Comparison of ENCODE assay signal across 19 mouse cellular contexts in genomic region chr1:121278370-121278769, GRCm38 (mm10). TPM values are rescaled to one million over a fixed set of nuclear protein-coding genes. Genes with fewer than 3 reads are reported as not detected.
A peak's percentile ranks its signal among the peaks of the same experiment; 100 is the strongest.
DNase-seq lines count a peak whose midpoint lies in the region; ATAC-seq and TF ChIP-seq lines count a peak whose summit lies in the region.
"Had no signal": no experiment of that assay in that cellular context is flagged by ENCODE, and none has a peak within 500 bp of the region (broad histone marks: within the 10 kb centered on the region; RNA-seq: fewer than 3 reads in every experiment).

No protein-coding gene starts in this region.

- TF ChIP-seq CTCF in hindbrain, postnatal 0 days (IDR thresholded peaks at IDR 0.05; ENCODE audit: low read depth): no peak
- TF ChIP-seq CTCF in CH12.LX (conservative IDR thresholded peaks at IDR 0.05 in 1 of 2, IDR thresholded peaks at IDR 0.05 in 1 of 2; ENCODE audit: low read depth in 2 of 2, low read length in 2 of 2): no peak

- TF ChIP-seq EP300 in CH12.LX (IDR thresholded peaks at IDR 0.05; ENCODE audit: low read length): no peak

- H3K9ac ChIP-seq in forebrain, embryonic 16.5 days (replicated peaks; ENCODE audit: low read depth, low read length): no peak overlapping the region
- H3K9ac ChIP-seq in forebrain, embryonic 12.5 days: no peak overlapping the region
- no peak overlapping the region for H3K9ac ChIP-seq in hindbrain, postnatal 0 days (replicated peaks; ENCODE audit: low read length)
- H3K9ac ChIP-seq in hindbrain, embryonic 13.5 days: no peak overlapping the region
- no peak overlapping the region for H3K9ac ChIP-seq in CH12.LX (ENCODE audit: insufficient read depth, low read depth)
- H3K9ac ChIP-seq: embryonic facial prominence, embryonic 15.5 days; heart, embryonic 15.5 days; hindbrain, embryonic 15.5 days had no signal

- TF ChIP-seq POLR2A in CH12.LX (IDR thresholded peaks at IDR 0.05; ENCODE audit: low read depth, low read length): no peak

- DNase-seq in hindbrain, postnatal 0 days (ENCODE audit: low spot score): peak; percentile 26
- no peak for DNase-seq in CH12.LX (ENCODE audit: extremely low read depth)
- peak; percentile 14 for DNase-seq in brain, embryonic 18.5 days (ENCODE audit: low read depth, low spot score)
- DNase-seq: adrenal gland, adult 2 months; adrenal gland, postnatal 25 days; cerebellum, adult 11 months; cerebellum, adult 8-10 months; cerebellum, postnatal 14 days; embryo, embryonic 11 days; gastrocnemius, postnatal 36 days; heart, postnatal 14 days; kidney, adult 11 months had no signal

- no peak overlapping the region for H3K4me3 ChIP-seq in forebrain, embryonic 16.5 days (replicated peaks; ENCODE audit: low read length)
- no peak overlapping the region for H3K4me3 ChIP-seq in forebrain, embryonic 12.5 days (replicated peaks)
- H3K4me3 ChIP-seq in hindbrain, postnatal 0 days (ENCODE audit: low read length): no peak overlapping the region
- H3K4me3 ChIP-seq in hindbrain, embryonic 13.5 days: no peak overlapping the region
- no peak overlapping the region for H3K4me3 ChIP-seq in CH12.LX (replicated peaks in 1 of 3; ENCODE audit: low read depth in 2 of 3, low read length in 2 of 3, poor library complexity in 1 of 3)
- H3K4me3 ChIP-seq: embryonic facial prominence, embryonic 15.5 days; erythroblast, embryonic 14.5 days; heart, embryonic 15.5 days; hindbrain, embryonic 15.5 days had no signal

- no peaks in the 10 kb centered on the region for H3K4me1 ChIP-seq in forebrain, embryonic 16.5 days (replicated peaks; ENCODE audit: control insufficient read depth, insufficient read depth, low read length)
- no peaks in the 10 kb centered on the region for H3K4me1 ChIP-seq in forebrain, embryonic 12.5 days
- H3K4me1 ChIP-seq in hindbrain, postnatal 0 days (ENCODE audit: insufficient read depth, low read length): no peaks in the 10 kb centered on the region
- no peaks in the 10 kb centered on the region; the same call in 1 of the 2 replicates for H3K4me1 ChIP-seq in hindbrain, embryonic 13.5 days (replicated peaks)
- H3K4me1 ChIP-seq in CH12.LX (ENCODE audit: control insufficient read depth in 1 of 2, insufficient read depth in 2 of 2): peaks cover 35 to 66% of the 10 kb centered on the region in 2 experiments
- H3K4me1 ChIP-seq: embryonic facial prominence, embryonic 15.5 days; heart, embryonic 15.5 days had no signal

- in situ Hi-C loops in CH12.LX (cut with MboI; ENCODE audit: low pct_ligation_motif_present, low pct_unique_long_range_greater_than_20kb, low sequenced_read_pairs): no loop called here

- 77% methylated on average over 3 of the region's 3 CpGs for WGBS in forebrain, embryonic 16.5 days
- 72% methylated on average over 3 of the region's 3 CpGs for WGBS in forebrain, embryonic 12.5 days
- WGBS in hindbrain, postnatal 0 days: 65% methylated on average over 3 of the region's 3 CpGs
- 79% methylated on average over 3 of the region's 3 CpGs for WGBS in hindbrain, embryonic 13.5 days

- H3K79me2 ChIP-seq in CH12.LX (replicated peaks; ENCODE audit: control insufficient read depth, extremely low read depth, insufficient read depth, poor library complexity, severe bottlenecking): no peaks in the 10 kb centered on the region

- H3K36me3 ChIP-seq in forebrain, embryonic 16.5 days (ENCODE audit: control insufficient read depth, insufficient read depth): no peaks in the 10 kb centered on the region
- no peaks in the 10 kb centered on the region for H3K36me3 ChIP-seq in forebrain, embryonic 12.5 days (replicated peaks)
- no peaks in the 10 kb centered on the region for H3K36me3 ChIP-seq in hindbrain, postnatal 0 days (ENCODE audit: insufficient read depth, low read length)
- no peaks in the 10 kb centered on the region for H3K36me3 ChIP-seq in hindbrain, embryonic 13.5 days
- H3K36me3 ChIP-seq in CH12.LX (replicated peaks in 1 of 2; ENCODE audit: control insufficient read depth in 1 of 2, insufficient read depth in 1 of 2, low read length in 1 of 2): no peaks in the 10 kb centered on the region
- H3K36me3 ChIP-seq: embryonic facial prominence, embryonic 15.5 days; heart, embryonic 15.5 days; hindbrain, embryonic 15.5 days had no signal

- dilution Hi-C loops in CH12.LX (cut with MboI; ENCODE audit: extremely low pct_ligation_motif_present, extremely low pct_unique_long_range_greater_than_20kb, low sequenced_read_pairs): no loop called here

- no peak for TF ChIP-seq RAD21 in CH12.LX (IDR thresholded peaks at IDR 0.05; ENCODE audit: low read depth, low read length)

- H3K4me2 ChIP-seq in forebrain, embryonic 16.5 days (ENCODE audit: low read length): no peak overlapping the region
- no peak overlapping the region for H3K4me2 ChIP-seq in forebrain, embryonic 12.5 days
- no peak overlapping the region for H3K4me2 ChIP-seq in hindbrain, postnatal 0 days (ENCODE audit: low read depth, low read length)
- H3K4me2 ChIP-seq in hindbrain, embryonic 13.5 days: no peak overlapping the region
- H3K4me2 ChIP-seq in CH12.LX (ENCODE audit: insufficient read depth, low read depth, poor library complexity, severe bottlenecking): no peak overlapping the region
- H3K4me2 ChIP-seq: embryonic facial prominence, embryonic 15.5 days; heart, embryonic 15.5 days; hindbrain, embryonic 15.5 days had no signal

- peak; percentile 65; the same call in 1 of the 2 replicates for ATAC-seq in forebrain, embryonic 16.5 days
- ATAC-seq in forebrain, embryonic 12.5 days (ENCODE audit: low FRiP score): no peak
- ATAC-seq in hindbrain, postnatal 0 days: peak; percentile 51; the same call in 1 of the 2 replicates
- no peak for ATAC-seq in hindbrain, embryonic 13.5 days (ENCODE audit: low FRiP score)

- H3K27me3 ChIP-seq in forebrain, embryonic 16.5 days (replicated peaks; ENCODE audit: control insufficient read depth, insufficient read depth, low read length): no peaks in the 10 kb centered on the region
- no peaks in the 10 kb centered on the region for H3K27me3 ChIP-seq in forebrain, embryonic 12.5 days
- no peaks in the 10 kb centered on the region for H3K27me3 ChIP-seq in hindbrain, postnatal 0 days (ENCODE audit: insufficient read depth, low read length)
- H3K27me3 ChIP-seq in hindbrain, embryonic 13.5 days: no peaks in the 10 kb centered on the region
- no peaks in the 10 kb centered on the region for H3K27me3 ChIP-seq in CH12.LX (replicated peaks)
- H3K27me3 ChIP-seq: embryonic facial prominence, embryonic 15.5 days; heart, embryonic 15.5 days; hindbrain, embryonic 15.5 days had no signal

- no peak overlapping the region for H3K27ac ChIP-seq in forebrain, embryonic 16.5 days (ENCODE audit: low read length)
- no peak overlapping the region for H3K27ac ChIP-seq in forebrain, embryonic 12.5 days
- H3K27ac ChIP-seq in hindbrain, postnatal 0 days: no peak overlapping the region
- no peak overlapping the region for H3K27ac ChIP-seq in hindbrain, embryonic 13.5 days
- H3K27ac ChIP-seq in CH12.LX (ENCODE audit: insufficient read depth, low read depth): peak overlapping the region; percentile 88; the same call in 1 of the 2 replicates
- H3K27ac ChIP-seq: embryonic facial prominence, embryonic 15.5 days; heart, embryonic 15.5 days; hindbrain, embryonic 15.5 days had no signal

- no peaks in the 10 kb centered on the region for H3K9me3 ChIP-seq in forebrain, embryonic 16.5 days (ENCODE audit: control insufficient read depth, low read length)
- H3K9me3 ChIP-seq in forebrain, embryonic 12.5 days: no peaks in the 10 kb centered on the region
- H3K9me3 ChIP-seq in hindbrain, postnatal 0 days (ENCODE audit: low read length): no peaks in the 10 kb centered on the region
- no peaks in the 10 kb centered on the region for H3K9me3 ChIP-seq in hindbrain, embryonic 13.5 days
- no peaks in the 10 kb centered on the region for H3K9me3 ChIP-seq in CH12.LX (replicated peaks; ENCODE audit: low read length)
- H3K9me3 ChIP-seq: embryonic facial prominence, embryonic 15.5 days; heart, embryonic 15.5 days; hindbrain, embryonic 15.5 days had no signal

TF ChIP-seq in CH12.LX, 34 proteins besides CTCF, POLR2A, EP300 and RAD21:
- TF ChIP-seq MEF2A (IDR thresholded peaks at IDR 0.05; ENCODE audit: borderline replicate concordance, low read depth, low read length) (no peak), GABPA (IDR thresholded peaks at IDR 0.05; ENCODE audit: insufficient replicate concordance, low read depth, low read length) (no peak), SMC3 (IDR thresholded peaks at IDR 0.05; ENCODE audit: low read depth, low read length) (no peak), MAZ (IDR thresholded peaks at IDR 0.05; ENCODE audit: low read depth, low read length) (no peak), ELF1 (IDR thresholded peaks at IDR 0.05; ENCODE audit: low read depth, low read length) (no peak), POLR2AphosphoS2 (IDR thresholded peaks at IDR 0.05; ENCODE audit: low read depth, low read length) (no peak), SIN3A (IDR thresholded peaks at IDR 0.05; ENCODE audit: low read length) (no peak), E2F4 (IDR thresholded peaks at IDR 0.05; ENCODE audit: insufficient replicate concordance, low read depth, low read length) (no peak), UBTF (IDR thresholded peaks at IDR 0.05; ENCODE audit: low read depth, low read length) (no peak), USF1 (IDR thresholded peaks at IDR 0.05; ENCODE audit: low read depth, low read length) (no peak), RCOR1 (conservative IDR thresholded peaks at IDR 0.05; ENCODE audit: low read depth, low read length) (no peak), USF2 (conservative IDR thresholded peaks at IDR 0.05; ENCODE audit: low read depth, low read length) (no peak), NRF1 (IDR thresholded peaks at IDR 0.05; ENCODE audit: low read depth, low read length) (no peak), TBP (conservative IDR thresholded peaks at IDR 0.05; ENCODE audit: low read depth, low read length) (no peak), KAT2A (IDR thresholded peaks at IDR 0.05; ENCODE audit: insufficient replicate concordance, low read length) (no peak)

RNA-seq across cellular contexts. Expression of gene Insig2, which starts 54.0 kb away (rescaled TPM):
- polyA plus RNA-seq in forebrain, embryonic 16.5 days (2015; fragmentation: Nextera tagmentation; extraction: Ambion mirVana): 46.3 and 47.4 TPM in 2 replicates
- polyA plus RNA-seq in forebrain, embryonic 12.5 days (2016; fragmentation: Nextera tagmentation; extraction: Ambion mirVana): 26.1 and 28.6 TPM in 2 replicates
- 16.6 and 28.8 TPM in 2 replicates for total RNA-seq in hindbrain, postnatal 0 days (2014; rRNA removed)
- polyA plus RNA-seq in hindbrain, postnatal 0 days (2015; fragmentation: Nextera tagmentation; extraction: Ambion mirVana): 46.0 and 48.0 TPM in 2 replicates
- 43.4 and 49.5 TPM in 2 replicates for polyA plus RNA-seq in hindbrain, embryonic 13.5 days (2015; fragmentation: Nextera tagmentation; extraction: Ambion mirVana)
- total RNA-seq in CH12.LX (2012; rRNA removed) (25.0 and 37.7 TPM in 2 replicates), CH12.LX (2014; rRNA removed) (20.1 and 23.6 TPM in 2 replicates)
- polyA plus RNA-seq in CH12.LX (2012; ENCODE audit: insufficient read length, low read depth): 20.5 and 21.2 TPM in 2 replicates

Comparison
In these comparisons a context has a peak if more than half of its experiments do, and no peak if none do; other contexts are left out.
1. ATAC-seq: peak in forebrain, embryonic 16.5 days (single experiment) and hindbrain, postnatal 0 days (single experiment); none in forebrain, embryonic 12.5 days (single experiment) and hindbrain, embryonic 13.5 days (single experiment).